Mouse (Mus musculus) liver, postnatal 0 days (tissue): ENCODE data around the gene Ntng2.

ENCODE experiments used
- CTCF ChIP-seq: sonication (generic); IDR thresholded peaks from 2 replicates; pipeline ENCODE4 v1.5.1; 2016; ENCODE audit warnings: antibody characterized with exemption, low read depth
- EP300 ChIP-seq: IDR thresholded peaks from 2 replicates; pipeline ENCODE4 v1.6.1; 2016; ENCODE audit warnings: antibody characterized with exemption, low read depth, mild to moderate bottlenecking

DNA sequence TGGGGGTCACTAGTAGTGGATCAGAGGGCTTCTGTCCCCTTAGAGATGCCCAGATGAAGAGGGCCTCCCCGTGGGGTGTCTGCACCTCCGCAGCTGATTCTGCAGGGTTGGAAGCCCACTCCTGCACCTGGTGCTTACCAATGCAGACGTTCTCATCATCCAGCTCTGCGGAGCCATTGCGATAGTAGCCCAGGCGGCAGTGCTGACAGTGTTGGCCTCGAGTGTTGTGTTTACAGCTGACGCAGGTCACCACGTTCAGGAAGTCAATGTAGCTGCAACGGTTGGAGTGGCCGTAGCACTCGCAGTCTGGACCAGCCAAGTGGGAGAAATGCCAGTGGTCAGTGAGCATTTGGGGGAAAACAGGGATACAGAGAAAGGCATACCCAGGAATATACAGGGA lies 56.0 kb downstream of the Ntng2 start:
- no peak for TF ChIP-seq CTCF
- TF ChIP-seq EP300, result no peak
